Mouse (Mus musculus): ENCODE measurements around the gene Hp.

GRCm38 (mm10) chr8:109535140-109535990 is 43.6 kb downstream of the Hp start:
- TF ChIP-seq CTCF (IDR thresholded peaks at IDR 0.05; ENCODE audit: insufficient read depth, low read length): peak; percentile 37; the same call in 1 of the 2 replicates
- TF ChIP-seq POLR2A (IDR thresholded peaks at IDR 0.05; ENCODE audit: borderline replicate concordance, extremely low read depth, low read depth, low read length): no peak

Measured in lung, adult 2 months (tissue).